ENCODE assay signal across 9 mouse cellular contexts in genomic region chr17:35201787-35202186, GRCm38 (mm10). TPM values are rescaled to one million over a fixed set of nuclear protein-coding genes. Genes with fewer than 3 reads are reported as not detected.
DNase-seq lines count a peak whose midpoint lies in the region; ATAC-seq and TF ChIP-seq lines count a peak whose summit lies in the region.
"Had no signal": no experiment of that assay in that cellular context is flagged by ENCODE, and none has a peak within 500 bp of the region (broad histone marks: within the 10 kb centered on the region; RNA-seq: fewer than 3 reads in every experiment).

Gene Tnf (minus strand): TSS chr17:35202007.

- no peak for TF ChIP-seq CTCF in liver, embryonic 14.5 days (IDR thresholded peaks at IDR 0.05; ENCODE audit: low read depth)

- H3K9me3 ChIP-seq in heart, embryonic 16.5 days (replicated peaks; ENCODE audit: control insufficient read depth, low read length): no peaks in the 10 kb centered on the region
- H3K9me3 ChIP-seq in liver, embryonic 14.5 days (ENCODE audit: control insufficient read depth, low read length): no peaks in the 10 kb centered on the region

- 0 out of 2 replicates have a peak, but pooled peaks cover 4% of the 10 kb centered on the region for H3K4me1 ChIP-seq in heart, embryonic 16.5 days (ENCODE audit: control insufficient read depth, insufficient read depth, low read length)
- H3K4me1 ChIP-seq in liver, embryonic 14.5 days (replicated peaks; ENCODE audit: control insufficient read depth in 2 of 2, insufficient read depth in 2 of 2, low read length in 1 of 2): peaks cover 0 to 4% of the 10 kb centered on the region in 2 experiments; a peak in 1 of 4 replicates

- 0 out of 2 replicates have a peak within 1 kb of the TSS, but pooled peaks have one; percentile 14 for H3K9ac ChIP-seq in heart, embryonic 16.5 days (ENCODE audit: low read length)
- H3K9ac ChIP-seq in liver, embryonic 14.5 days (replicated peaks): no peak within 1 kb of the TSS

- peaks cover 42% of the 10 kb centered on the region for H3K27me3 ChIP-seq in heart, embryonic 16.5 days (ENCODE audit: control insufficient read depth, insufficient read depth, low read length)
- H3K27me3 ChIP-seq in liver, embryonic 14.5 days (ENCODE audit: control insufficient read depth, insufficient read depth, low read length): peaks cover 21% of the 10 kb centered on the region
- H3K27me3 ChIP-seq: Patski had no signal

- no peaks in the 10 kb centered on the region for H3K36me3 ChIP-seq in heart, embryonic 16.5 days (ENCODE audit: control insufficient read depth, insufficient read depth)
- no peaks in the 10 kb centered on the region for H3K36me3 ChIP-seq in liver, embryonic 14.5 days (replicated peaks; ENCODE audit: control insufficient read depth, insufficient read depth, low read depth)

- H3K4me3 ChIP-seq in heart, embryonic 16.5 days (ENCODE audit: low read length): peak within 1 kb of the TSS; percentile 23
- peak within 1 kb of the TSS; percentile 31 to 43 for H3K4me3 ChIP-seq in liver, embryonic 14.5 days (ENCODE audit: insufficient read depth in 1 of 2, low read depth in 2 of 2, low read length in 2 of 2)

- peak; percentile 65 to 73 for DNase-seq in lung, adult 18-20 months
- DNase-seq in lung, postnatal 14 days: no peak
- no peak for DNase-seq in liver, embryonic 14.5 days (ENCODE audit: low read depth in 3 of 3, low spot score in 3 of 3)
- DNase-seq in spleen, postnatal 36 days (ENCODE audit: low spot score in 2 of 2): peak; percentile 78 to 81
- no peak for DNase-seq in Muller cell, postnatal 12 days (ENCODE audit: inconsistent ontology term)
- DNase-seq in urinary bladder, postnatal 4 days (ENCODE audit: low spot score in 2 of 2): no peak
- no peak for DNase-seq in cerebellum, postnatal 14 days

- no peak for ATAC-seq in heart, embryonic 16.5 days (replicated peaks; ENCODE audit: extremely low read depth, insufficient read depth, low FRiP score)
- ATAC-seq in liver, embryonic 14.5 days (ENCODE audit: insufficient read depth): no peak
- ATAC-seq: Patski had no signal

- H3K4me2 ChIP-seq in heart, embryonic 16.5 days (ENCODE audit: low read depth, low read length): peak within 1 kb of the TSS; percentile 42
- peak within 1 kb of the TSS; percentile 44 for H3K4me2 ChIP-seq in liver, embryonic 14.5 days (ENCODE audit: low read depth)

- no peak for TF ChIP-seq EP300 in liver, embryonic 14.5 days (IDR thresholded peaks at IDR 0.05; ENCODE audit: low read depth)

- WGBS in heart, embryonic 16.5 days: 25% methylated on average over 13 of the region's 13 CpGs
- WGBS in liver, embryonic 14.5 days (ENCODE audit: insufficient replicate concordance): 12% methylated on average over 13 of the region's 13 CpGs

- H3K27ac ChIP-seq in heart, embryonic 16.5 days (ENCODE audit: low read length): peak within 1 kb of the TSS; percentile 26; the same call in 1 of the 2 replicates
- H3K27ac ChIP-seq in liver, embryonic 14.5 days: no peak within 1 kb of the TSS

RNA-seq across cellular contexts. Expression of gene Tnf, which starts in this region (rescaled TPM):
- polyA plus RNA-seq in heart, embryonic 16.5 days (2015; fragmentation: Nextera tagmentation; extraction: Ambion mirVana): 0.20 and 0.33 TPM in 2 replicates
- 0.42 and 0.73 TPM in 2 replicates for polyA plus RNA-seq in liver, embryonic 14.5 days (2012; rRNA removed)
- 0.15 and 0.43 TPM in 2 replicates for polyA plus RNA-seq in liver, embryonic 14.5 days (2014; fragmentation: Nextera tagmentation; extraction: Ambion mirVana)
- polyA plus RNA-seq: Patski had no signal

Comparison
In these comparisons a context has a peak if more than half of its experiments do, and no peak if none do; other contexts are left out.
1. DNase-seq: peak in lung, adult 18-20 months (2 of 2) and spleen, postnatal 36 days (2 of 2); none in lung, postnatal 14 days (single experiment), liver, embryonic 14.5 days (0 of 3), Muller cell, postnatal 12 days (single experiment), urinary bladder, postnatal 4 days (0 of 2) and cerebellum, postnatal 14 days (0 of 2).